Mouse (Mus musculus) MEL (cell line): ENCODE data around the gene Sema3b. TPM values are rescaled to one million over a fixed set of nuclear protein-coding genes. Genes with fewer than 3 reads are reported as not detected.

ENCODE experiments used
- DNase-seq: peaks from one replicate; pipeline ENCODE4 v3.0.0; 2011; ENCODE audit warnings: low read depth, low spot score
- H3K27ac ChIP-seq: 2 replicates; pipeline ENCODE4 v1.5.1; 2012; ENCODE audit warnings: low read depth, mild to moderate bottlenecking, control low read depth, low read length, moderate library complexity; ENCODE audit not compliant: control insufficient read depth
- H3K27me3 ChIP-seq, 2 experiments: fragments of 150-350 bp in 1 of 2; sonication (generic) in 1 of 2; 2 replicates each; pipeline ENCODE4 v1.6.1; 2012; ENCODE audit warnings: low read length in 2 of 2, mild to moderate bottlenecking in 2 of 2, improper control_type of control experiment in 1 of 2, moderate library complexity in 1 of 2; ENCODE audit not compliant: insufficient read depth in 2 of 2, control insufficient read depth in 1 of 2
- H3K36me3 ChIP-seq, 2 experiments: 2 replicates each; pipeline ENCODE4 v1.6.1; 2012 to 2014; ENCODE audit warnings: low read length in 2 of 2, improper control_type of control experiment in 1 of 2, inconsistent platforms in 1 of 2, mild to moderate bottlenecking in 1 of 2; ENCODE audit not compliant: insufficient read depth in 2 of 2, control insufficient read depth in 1 of 2
- H3K4me1 ChIP-seq, 2 experiments: fragments of 150-350 bp in 1 of 2; sonication (generic) in 1 of 2; 2 replicates each; pipeline ENCODE4 v1.6.1; 2012; ENCODE audit warnings: low read length in 2 of 2, improper control_type of control experiment in 1 of 2, mild to moderate bottlenecking in 1 of 2; ENCODE audit not compliant: insufficient read depth in 2 of 2, control insufficient read depth in 1 of 2
- H3K4me3 ChIP-seq, 2 experiments: fragments of 150-350 bp in 1 of 2; sonication (generic) in 1 of 2; 2 replicates each; pipeline ENCODE4 v1.5.1; 2012; ENCODE audit warnings: low read depth in 2 of 2, low read length in 2 of 2, mild to moderate bottlenecking in 2 of 2, moderate library complexity in 2 of 2, control low read depth in 1 of 2, improper control_type of control experiment in 1 of 2; ENCODE audit not compliant: control insufficient read depth in 1 of 2, insufficient read depth in 1 of 2
- H3K79me2 ChIP-seq: 2 replicates; pipeline ENCODE4 v1.6.1; 2012; ENCODE audit warnings: mild to moderate bottlenecking, low read length, moderate library complexity; ENCODE audit not compliant: control insufficient read depth, poor library complexity, insufficient read depth
- H3K9ac ChIP-seq: 2 replicates; pipeline ENCODE4 v1.6.1; 2012; ENCODE audit warnings: low read depth, mild to moderate bottlenecking, control low read depth, low read length, moderate library complexity; ENCODE audit not compliant: control insufficient read depth, poor library complexity, severe bottlenecking
- H3K9me3 ChIP-seq: fragments of 150-350 bp; sonication (generic); replicated peaks from 2 replicates; pipeline ENCODE4 v1.6.1; 2012; ENCODE audit warnings: mild to moderate bottlenecking, low read length, improper control_type of control experiment, moderate library complexity; ENCODE audit not compliant: insufficient read depth
- CTCF ChIP-seq, 3 experiments: IDR thresholded peaks in 2 of 3; conservative IDR thresholded peaks in 1 of 3; 2 replicates each; pipeline ENCODE4 v1.5.1; 2011 to 2012; ENCODE audit warnings: low read length in 3 of 3, low read depth in 2 of 3, mild to moderate bottlenecking in 2 of 3, improper control_type of control experiment in 1 of 3, inconsistent platforms in 1 of 3, mixed read lengths in 1 of 3, moderate library complexity in 1 of 3; ENCODE audit not compliant: control insufficient read depth in 1 of 3, insufficient read depth in 1 of 3, poor library complexity in 1 of 3, severe bottlenecking in 1 of 3
- E2F4 ChIP-seq: IDR thresholded peaks from 2 replicates; pipeline ENCODE4 v1.6.1; 2011; ENCODE audit warnings: low read depth, low read length, improper control_type of control experiment, borderline replicate concordance
- EP300 ChIP-seq, 2 experiments: IDR thresholded peaks; 2 replicates each; pipeline ENCODE4 v1.6.1; 2011; ENCODE audit warnings: improper control_type of control experiment in 2 of 2, low read length in 2 of 2, low read depth in 1 of 2, mild to moderate bottlenecking in 1 of 2
- ETS1 ChIP-seq: IDR thresholded peaks from 2 replicates; pipeline ENCODE4 v1.6.1; 2012; ENCODE audit warnings: low read depth, mild to moderate bottlenecking, inconsistent platforms, low read length, improper control_type of control experiment, moderate library complexity
- GABPA ChIP-seq: IDR thresholded peaks from 2 replicates; pipeline ENCODE4 v1.6.1; 2012; ENCODE audit warnings: low read depth, mild to moderate bottlenecking, inconsistent platforms, low read length, improper control_type of control experiment, moderate library complexity
- GATA1 ChIP-seq: IDR thresholded peaks from 2 replicates; pipeline ENCODE4 v1.6.1; 2011; ENCODE audit warnings: low read depth, low read length, improper control_type of control experiment
- JUND ChIP-seq: IDR thresholded peaks from 2 replicates; pipeline ENCODE4 v1.6.1; 2011; ENCODE audit warnings: low read depth, mild to moderate bottlenecking, improper control_type of control experiment, low read length
- MAZ ChIP-seq: IDR thresholded peaks from 2 replicates; pipeline ENCODE4 v1.6.1; 2012; ENCODE audit warnings: low read depth, mild to moderate bottlenecking, inconsistent platforms, low read length, improper control_type of control experiment
- MEF2A ChIP-seq: IDR thresholded peaks from 2 replicates; pipeline ENCODE4 v1.6.1; 2014; ENCODE audit warnings: low read depth, mild to moderate bottlenecking, inconsistent platforms, low read length, improper control_type of control experiment; ENCODE audit not compliant: poor library complexity, insufficient replicate concordance, severe bottlenecking; ENCODE audit errors: extremely low read depth
- MXI1 ChIP-seq: IDR thresholded peaks from 2 replicates; pipeline ENCODE4 v1.6.1; 2011; ENCODE audit warnings: mild to moderate bottlenecking, low read depth, low read length, improper control_type of control experiment
- MYC ChIP-seq: IDR thresholded peaks from 2 replicates; pipeline ENCODE4 v1.6.1; 2011; ENCODE audit warnings: low read depth, mild to moderate bottlenecking, low read length, improper control_type of control experiment, moderate library complexity
- NELFE ChIP-seq: IDR thresholded peaks from 2 replicates; pipeline ENCODE4 v1.6.1; 2011; ENCODE audit warnings: low read depth, low read length, improper control_type of control experiment
- POLR2AphosphoS2 ChIP-seq: IDR thresholded peaks from 2 replicates; pipeline ENCODE4 v1.6.1; 2011; ENCODE audit warnings: low read length, improper control_type of control experiment
- RCOR1 ChIP-seq: IDR thresholded peaks from 2 replicates; pipeline ENCODE4 v1.6.1; 2012; ENCODE audit warnings: low read depth, mild to moderate bottlenecking, inconsistent platforms, low read length, improper control_type of control experiment
- SMC3 ChIP-seq: IDR thresholded peaks from 2 replicates; pipeline ENCODE4 v1.6.1; 2011; ENCODE audit warnings: low read depth, low read length, improper control_type of control experiment
- TAL1 ChIP-seq: IDR thresholded peaks from 2 replicates; pipeline ENCODE4 v1.6.1; 2012; ENCODE audit warnings: mild to moderate bottlenecking, inconsistent platforms, low read length, moderate library complexity, mixed read lengths
- TBP ChIP-seq: IDR thresholded peaks from 2 replicates; pipeline ENCODE4 v1.8.0; 2011; ENCODE audit warnings: low read depth, low read length, improper control_type of control experiment
- TCF12 ChIP-seq: IDR thresholded peaks from 2 replicates; pipeline ENCODE4 v1.6.1; 2014; ENCODE audit warnings: low read depth, mild to moderate bottlenecking, inconsistent platforms, low read length, improper control_type of control experiment, moderate library complexity
- USF1 ChIP-seq: IDR thresholded peaks from 2 replicates; pipeline ENCODE4 v1.6.1; 2014; ENCODE audit warnings: low read depth, mild to moderate bottlenecking, inconsistent platforms, low read length, improper control_type of control experiment, moderate library complexity
- USF2 ChIP-seq, 2 experiments: IDR thresholded peaks; 2 replicates each; pipeline ENCODE4 v1.6.1; 2011 to 2012; ENCODE audit warnings: improper control_type of control experiment in 2 of 2, low read length in 2 of 2, borderline replicate concordance in 1 of 2, inconsistent platforms in 1 of 2, low read depth in 1 of 2, mild to moderate bottlenecking in 1 of 2; ENCODE audit not compliant: insufficient read depth in 1 of 2
- ZKSCAN1 ChIP-seq: IDR thresholded peaks from 2 replicates; pipeline ENCODE4 v1.6.1; 2012; ENCODE audit warnings: low read depth, mild to moderate bottlenecking, inconsistent platforms, low read length, improper control_type of control experiment, moderate library complexity
- ZMIZ1 ChIP-seq: IDR thresholded peaks from 2 replicates; pipeline ENCODE4 v1.6.1; 2012; ENCODE audit warnings: low read depth, mild to moderate bottlenecking, inconsistent platforms, low read length, improper control_type of control experiment, moderate library complexity
- ZNF384 ChIP-seq: IDR thresholded peaks from 2 replicates; pipeline ENCODE4 v1.6.1; 2012; ENCODE audit warnings: low read depth, mild to moderate bottlenecking, inconsistent platforms, low read length, improper control_type of control experiment
- polyA plus RNA-seq, 2 experiments: library from polyadenylated mRNA; stranded (reverse) in 1 of 2; unstranded in 1 of 2; fragments of >175 nt in 1 of 2; fragments of >200 nt in 1 of 2; gene quantifications; 2 replicates each; pipeline versions ENCODE4 v1.2.1 to v1.2.4; 2012; ENCODE audit warnings: low replicate concordance in 2 of 2, low read depth in 1 of 2; ENCODE audit not compliant: insufficient read length in 2 of 2, insufficient read depth in 1 of 2, missing spikeins in 1 of 2
- total RNA-seq: library from RNA; depleted of rRNA; stranded (reverse); fragments of 300-350 nt; gene quantifications from 2 replicates; pipeline ENCODE4 v1.2.3, GENCODE M21; 2012

The Sema3b gene
- total and polyA plus RNA-seq, 3 experiments, result 0.04 to 0.21 TPM; not detected in 1

- H3K36me3 ChIP-seq, result peaks cover 0 to 7% of the 10 kb centered on the region in 2 experiments; a peak in 2 of 4 replicates
- peaks cover 0 to 24% of the 10 kb centered on the region in 2 experiments; a peak in 3 of 4 replicates for H3K4me1 ChIP-seq
- H3K79me2 ChIP-seq, result no peaks in the 10 kb centered on the region; the same call in 1 of the 2 replicates
- peak; percentile 37 for DNase-seq
- peak overlapping the region; percentile 4; the same call in 1 of the 2 replicates for H3K27ac ChIP-seq
- H3K27me3 ChIP-seq, result no peaks in the 10 kb centered on the region
- H3K9ac ChIP-seq, result peak overlapping the region; percentile 68
- H3K4me3 ChIP-seq, result peak overlapping the region; percentile 64 to 82
- peak in 1 of 2 experiments; percentile 60; a peak in 1 of 4 replicates for TF ChIP-seq EP300 (IDR thresholded peaks at IDR 0.05; ENCODE audit: low read depth in 1 of 2, low read length in 2 of 2)
- no peak for TF ChIP-seq ZNF384
- no peak for TF ChIP-seq TBP
- TF ChIP-seq RCOR1, result peak; percentile 54; the same call in 1 of the 2 replicates
- 0 out of 2 replicates have a peak, but pooled peaks have one; percentile 21 for TF ChIP-seq MAZ
- peak; percentile 35; the same call in 1 of the 2 replicates for TF ChIP-seq TCF12
- 0 out of 2 replicates have a peak, but pooled peaks have one; percentile 21 for TF ChIP-seq TAL1
- no peak for TF ChIP-seq ETS1
- no peak for TF ChIP-seq E2F4
- peak; percentile 58 for TF ChIP-seq GATA1
- no peaks in the 10 kb centered on the region for H3K9me3 ChIP-seq
Measured at GRCm38 (mm10) chr9:107643544-107644214, 34.6 kb upstream of the Sema3b start.

- no peak for TF ChIP-seq SMC3
- no peak for TF ChIP-seq NELFE
- no peak for TF ChIP-seq MEF2A
- no peak for TF ChIP-seq MAZ
- no peak for TF ChIP-seq E2F4
- no peak for TF ChIP-seq GABPA
- no peak for TF ChIP-seq POLR2AphosphoS2
- no peak for TF ChIP-seq RCOR1
- no peak for TF ChIP-seq ZKSCAN1
- no peak for TF ChIP-seq USF2 (IDR thresholded peaks at IDR 0.05; ENCODE audit: borderline replicate concordance in 1 of 2, insufficient read depth in 1 of 2, low read depth in 1 of 2, low read length in 2 of 2)
- TF ChIP-seq JUND, result no peak
- no peak for TF ChIP-seq CTCF (IDR thresholded peaks at IDR 0.05 in 2 of 3, conservative IDR thresholded peaks at IDR 0.05 in 1 of 3; ENCODE audit: control insufficient read depth in 1 of 3, insufficient read depth in 1 of 3, low read depth in 2 of 3, low read length in 3 of 3, poor library complexity in 1 of 3, severe bottlenecking in 1 of 3)
- TF ChIP-seq USF1, result no peak
- TF ChIP-seq MXI1, result no peak
- no peak for TF ChIP-seq TCF12
- TF ChIP-seq ZMIZ1, result no peak
- TF ChIP-seq MYC, result no peak
- TF ChIP-seq EP300 (IDR thresholded peaks at IDR 0.05; ENCODE audit: low read depth in 1 of 2, low read length in 2 of 2), result no peak
- TF ChIP-seq ETS1, result no peak
- H3K27ac ChIP-seq, result no peak overlapping the region
- H3K36me3 ChIP-seq, result peaks cover 0 to 7% of the 10 kb centered on the region in 2 experiments; a peak in 2 of 4 replicates
- no peak overlapping the region for H3K4me3 ChIP-seq
- no peaks in the 10 kb centered on the region for H3K9me3 ChIP-seq
- H3K4me1 ChIP-seq, result peaks cover 0 to 24% of the 10 kb centered on the region in 2 experiments; a peak in 3 of 4 replicates
- H3K27me3 ChIP-seq, result no peaks in the 10 kb centered on the region
- H3K9ac ChIP-seq, result no peak overlapping the region
- H3K79me2 ChIP-seq, result no peaks in the 10 kb centered on the region; the same call in 1 of the 2 replicates
- no peak for DNase-seq
Measured at GRCm38 (mm10) chr9:107641666-107642065, 32.6 kb upstream of the Sema3b start.
